Mouse (Mus musculus): ENCODE data around the gene Uggt1. TPM values are rescaled to one million over a fixed set of nuclear protein-coding genes. Genes with fewer than 3 reads are reported as not detected.

Gene Uggt1
- polyA plus RNA-seq, 1 experiment from 2014 or later, result 43.9 TPM

DNA sequence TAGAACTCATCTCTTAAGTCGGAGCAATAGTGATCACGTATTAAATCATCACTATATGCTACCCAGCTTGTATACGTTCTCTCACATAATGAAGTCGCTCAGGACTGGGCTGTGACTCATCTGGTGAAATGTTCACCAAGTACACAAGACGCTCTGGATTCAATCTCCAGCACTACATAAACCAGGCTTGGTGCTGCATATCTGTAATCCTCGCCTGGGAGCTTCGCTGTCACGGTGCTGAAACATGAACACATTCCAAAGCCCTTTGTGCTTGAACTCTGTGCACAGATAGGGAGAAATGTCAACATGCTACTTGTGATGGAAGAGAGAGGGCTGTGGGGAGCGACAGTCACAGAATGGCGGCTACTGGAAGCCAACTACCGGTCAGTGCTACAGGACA lies 52.6 kb downstream of the Uggt1 start:
- DNase-seq (ENCODE audit: low spot score), result no peak

DNA sequence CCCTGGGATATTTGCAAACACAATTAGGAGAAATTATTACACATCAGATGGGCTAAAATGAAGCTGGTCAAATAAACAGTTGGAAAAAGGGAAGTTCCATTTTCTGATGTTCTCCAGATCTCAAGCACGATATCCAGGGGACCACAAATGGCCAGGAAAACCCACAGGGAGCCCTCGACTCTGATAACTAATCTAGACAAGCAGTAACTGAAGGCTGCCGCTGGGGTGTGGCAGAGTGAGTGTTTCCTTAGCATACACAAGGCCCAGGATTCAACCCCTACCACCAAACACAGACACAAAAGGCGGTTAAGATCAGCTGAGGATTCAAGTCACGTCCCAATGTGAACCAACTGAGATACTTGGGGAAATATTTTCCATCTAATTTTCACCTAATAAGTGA lies 64.5 kb downstream of the Uggt1 start:
- no peak for DNase-seq (ENCODE audit: low spot score)

DNA sequence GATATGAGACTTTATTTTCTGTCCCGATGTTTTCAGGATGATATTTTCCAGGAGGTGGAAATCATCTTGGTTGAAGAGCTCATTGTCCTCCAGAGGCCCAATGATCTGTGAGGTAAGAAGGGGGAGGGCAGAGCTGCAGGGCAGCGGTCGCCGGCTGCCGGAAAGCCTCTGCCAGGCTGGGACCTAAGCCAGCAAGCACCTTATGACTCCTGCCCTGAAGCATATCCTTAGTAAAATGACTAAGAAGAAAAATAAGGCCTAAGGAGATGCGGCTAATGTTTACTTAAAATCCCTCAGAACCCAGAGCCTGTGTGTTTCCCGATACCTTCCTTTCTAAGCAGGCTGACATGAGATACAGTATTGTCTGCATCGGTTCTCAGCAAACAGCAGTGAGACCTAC lies 71.1 kb downstream of the Uggt1 start:
- no peak for DNase-seq (ENCODE audit: low spot score)

DNA sequence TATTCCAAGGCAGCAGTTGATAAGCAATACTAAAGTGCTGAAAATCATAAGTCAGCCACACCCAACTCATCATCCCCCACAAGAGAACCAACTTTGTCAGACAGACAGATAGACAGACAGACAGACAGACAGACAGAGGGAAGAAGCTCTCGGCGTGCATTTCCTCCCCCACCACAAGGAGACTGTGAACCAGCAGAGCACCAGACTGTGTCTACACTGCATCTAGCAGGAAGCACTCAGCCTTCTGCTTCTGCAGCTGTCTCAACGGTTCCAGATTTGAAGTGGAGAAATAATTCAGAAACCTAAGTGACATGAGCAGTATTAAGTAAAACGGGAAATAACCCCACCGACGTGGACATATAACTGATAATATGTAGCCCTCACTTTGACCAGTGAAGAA lies 71.6 kb downstream of the Uggt1 start:
- no peak for DNase-seq (ENCODE audit: low spot score)

DNA sequence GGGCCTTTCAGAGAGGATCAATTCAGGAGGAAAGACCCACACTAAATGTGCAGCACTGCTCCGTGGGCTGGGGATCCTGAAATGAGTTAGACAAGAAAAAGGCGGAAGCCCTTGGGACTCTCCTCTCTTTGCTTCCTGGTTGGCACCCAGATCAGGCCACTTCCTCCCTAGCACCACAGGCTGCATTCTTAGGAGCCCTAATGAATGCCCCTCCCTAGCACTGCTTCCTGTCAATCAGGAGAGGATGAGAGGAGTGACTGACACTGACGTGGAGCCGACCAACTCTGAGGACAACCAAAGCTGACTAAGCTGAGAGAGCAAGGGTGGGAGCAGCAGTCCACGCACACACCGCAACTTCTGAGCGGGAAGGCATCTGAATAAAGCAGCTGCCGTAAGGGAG lies 81.8 kb downstream of the Uggt1 start:
- peak; percentile 29 for DNase-seq (ENCODE audit: low spot score)

DNA sequence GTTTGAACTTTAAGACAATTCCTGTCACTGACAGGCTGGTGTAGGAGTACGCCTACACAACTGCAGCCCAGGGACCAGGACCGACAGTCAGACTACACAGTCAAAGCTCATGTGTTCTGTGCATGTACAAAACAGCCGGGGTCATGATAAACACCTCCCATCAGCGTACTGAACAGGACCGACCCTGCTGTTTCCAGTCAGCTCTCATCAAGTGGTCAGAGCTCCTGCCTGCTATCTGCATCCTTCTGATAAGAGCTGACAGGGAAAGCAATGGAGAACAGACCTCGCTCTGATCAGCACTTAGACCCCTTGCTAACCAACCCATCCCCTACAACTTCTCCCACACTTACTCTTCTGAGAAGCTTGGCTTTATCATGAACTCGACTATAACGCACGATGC lies 83.3 kb downstream of the Uggt1 start:
- DNase-seq (ENCODE audit: low spot score), result no peak

DNA sequence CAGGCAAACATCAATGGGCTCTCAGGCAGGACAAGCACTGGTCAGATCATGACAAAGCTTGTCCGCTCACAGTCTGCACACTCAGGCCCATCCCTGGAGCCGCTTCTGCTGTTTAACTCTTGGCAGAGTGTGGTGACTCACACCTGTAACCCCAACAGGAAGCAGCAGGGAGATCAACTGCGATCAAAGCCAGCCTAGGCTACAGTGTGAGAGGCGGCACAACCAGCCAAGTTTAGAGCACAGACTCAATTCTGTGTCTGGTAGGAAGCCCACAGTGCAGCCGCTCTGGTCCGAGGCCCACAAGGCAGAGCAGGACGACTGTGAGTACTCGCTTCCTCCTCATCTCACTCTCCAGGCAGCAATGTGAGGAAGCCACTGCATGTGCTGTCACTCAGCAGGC lies 84.3 kb downstream of the Uggt1 start:
- peak; percentile 88 for DNase-seq (ENCODE audit: low spot score)

DNA sequence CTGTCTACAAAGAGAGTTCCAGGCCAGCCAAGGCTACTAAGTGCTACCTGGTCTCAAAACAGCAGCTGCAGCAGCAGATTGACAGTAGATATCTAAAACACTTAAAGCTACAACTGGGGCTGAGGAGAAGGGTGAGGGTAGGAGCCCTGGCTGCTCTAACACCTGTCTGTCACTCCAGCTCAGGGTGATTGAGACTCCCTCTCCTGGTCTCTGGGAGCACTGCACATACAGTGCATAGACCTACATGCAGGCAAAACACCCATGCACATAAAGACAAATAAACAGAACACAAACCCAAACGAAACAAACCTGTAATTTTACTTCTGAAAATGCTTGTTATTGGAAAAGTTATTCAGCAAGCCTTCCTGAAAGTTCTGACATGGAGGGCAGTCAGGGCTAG lies 95.1 kb downstream of the Uggt1 start:
- peak; percentile 91 for DNase-seq (ENCODE audit: low spot score)

DNA sequence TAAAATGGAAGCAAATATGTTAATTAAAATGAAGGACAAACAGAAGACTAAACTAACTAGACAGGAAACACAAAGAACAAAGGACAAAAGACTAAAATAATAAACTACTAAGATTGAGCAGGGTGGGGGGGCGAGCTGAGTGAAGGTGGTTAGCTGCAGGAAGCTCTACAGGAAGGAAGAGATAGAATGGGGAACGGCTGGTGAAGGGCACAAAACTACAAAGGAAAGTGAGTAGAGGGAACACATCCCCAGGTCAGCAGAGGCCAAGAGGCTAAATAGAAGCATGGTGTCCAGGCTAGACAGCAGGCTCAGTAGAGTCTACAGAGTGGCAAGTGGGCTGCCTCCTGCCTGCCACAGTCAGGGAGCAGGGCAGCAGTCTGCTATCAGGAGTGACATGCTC lies 95.7 kb downstream of the Uggt1 start:
- peak; percentile 78 for DNase-seq (ENCODE audit: low spot score)

DNA sequence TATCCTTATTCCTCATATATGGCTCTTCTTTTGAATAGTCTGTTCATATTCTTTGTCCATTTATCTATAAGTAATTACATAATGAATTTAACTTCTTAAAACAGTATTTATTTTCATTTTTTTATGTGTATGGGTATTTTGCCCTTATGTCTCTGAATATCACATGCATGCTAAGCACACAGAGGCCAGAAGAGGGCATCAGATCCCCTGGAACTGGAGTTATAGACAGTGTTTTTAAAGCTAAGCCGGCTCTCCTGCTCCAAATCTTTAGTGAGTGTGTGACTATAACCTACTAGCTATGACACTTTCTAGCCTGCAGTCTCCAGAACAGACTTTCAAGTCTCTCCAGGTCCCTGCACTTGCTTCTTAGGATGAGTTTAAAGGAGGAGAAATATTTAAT lies 99.5 kb downstream of the Uggt1 start:
- peak; percentile 72 for DNase-seq (ENCODE audit: low spot score)

DNA sequence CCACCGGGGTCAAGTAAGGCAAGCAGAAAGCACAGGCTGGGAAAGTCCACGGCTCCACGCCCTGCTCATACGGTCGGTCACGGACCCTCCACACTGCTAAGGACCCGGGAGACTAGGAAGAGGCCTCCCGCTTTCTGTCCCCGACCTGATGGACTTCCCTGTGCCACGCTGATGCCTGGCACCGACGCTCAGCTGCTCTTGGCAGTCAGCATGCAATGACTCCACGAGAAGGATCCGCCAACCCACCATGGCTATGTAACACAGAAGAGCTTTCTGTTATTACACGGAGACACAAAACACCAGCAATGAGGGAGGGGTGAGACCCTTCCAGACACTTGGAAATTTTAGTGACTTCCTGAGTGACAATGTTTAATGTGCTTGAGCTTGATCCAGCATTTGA lies 104.2 kb downstream of the Uggt1 start:
- DNase-seq (ENCODE audit: low spot score), result no peak

DNA sequence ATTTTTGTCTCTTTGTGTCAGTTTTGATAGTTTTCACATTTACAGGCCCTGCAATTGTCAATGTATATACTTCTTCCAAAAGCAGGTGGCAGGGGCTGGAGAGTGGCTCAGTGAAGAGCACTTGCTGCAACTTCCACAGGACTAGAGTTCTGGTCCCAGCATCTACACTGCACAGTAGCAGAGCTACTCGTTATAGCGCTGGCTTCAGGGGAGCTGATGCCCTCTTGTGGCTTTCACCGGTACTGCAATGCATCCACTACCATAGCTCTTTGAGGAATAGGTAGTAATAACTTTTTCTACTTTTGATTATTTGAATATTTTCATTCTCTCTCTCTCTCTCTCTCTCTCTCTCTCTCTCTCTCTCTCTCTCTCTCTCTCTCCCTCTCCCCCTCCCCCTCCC lies 109.9 kb downstream of the Uggt1 start:
- DNase-seq (ENCODE audit: low spot score), result peak; percentile 85

DNA sequence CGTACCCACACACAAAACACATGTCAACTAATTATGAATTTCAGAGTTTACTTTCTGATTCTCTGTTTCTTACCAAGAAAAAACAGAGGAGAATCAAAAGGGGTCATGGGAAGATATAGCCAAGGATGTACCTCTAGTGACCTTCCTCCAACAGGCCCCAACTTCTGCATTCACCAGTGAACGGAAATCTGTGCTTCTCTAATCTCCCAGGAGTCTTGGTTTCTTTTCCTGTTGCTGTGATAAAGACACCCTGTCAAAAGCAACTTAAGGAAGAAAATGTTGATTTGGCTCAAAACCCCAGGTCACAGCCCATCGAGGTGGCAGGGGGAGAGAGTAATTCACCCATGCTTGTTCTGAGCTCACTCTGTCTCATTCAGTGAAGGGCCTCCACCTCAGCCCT lies 110.9 kb downstream of the Uggt1 start:
- DNase-seq (ENCODE audit: low spot score), result no peak

DNA sequence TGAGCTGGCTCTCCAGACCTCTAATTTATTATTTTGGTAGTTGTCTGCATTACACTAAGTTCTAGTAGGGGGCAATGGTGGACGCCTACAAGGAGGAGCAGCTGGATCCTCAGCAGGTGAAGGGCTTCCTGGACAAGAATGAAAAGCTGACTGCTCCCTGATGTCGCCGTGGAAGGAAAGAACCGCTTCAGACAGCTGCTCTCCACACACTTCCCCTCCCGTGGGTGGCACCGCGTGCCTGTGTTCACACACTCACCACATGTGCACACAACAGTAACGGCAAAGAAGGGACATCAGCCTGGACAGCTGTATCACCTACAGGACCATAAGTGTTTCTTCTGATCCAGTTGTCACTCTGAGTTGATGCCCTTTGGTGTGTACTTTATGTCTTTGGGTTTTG lies 111.5 kb downstream of the Uggt1 start:
- DNase-seq (ENCODE audit: low spot score), result peak; percentile 46

DNA sequence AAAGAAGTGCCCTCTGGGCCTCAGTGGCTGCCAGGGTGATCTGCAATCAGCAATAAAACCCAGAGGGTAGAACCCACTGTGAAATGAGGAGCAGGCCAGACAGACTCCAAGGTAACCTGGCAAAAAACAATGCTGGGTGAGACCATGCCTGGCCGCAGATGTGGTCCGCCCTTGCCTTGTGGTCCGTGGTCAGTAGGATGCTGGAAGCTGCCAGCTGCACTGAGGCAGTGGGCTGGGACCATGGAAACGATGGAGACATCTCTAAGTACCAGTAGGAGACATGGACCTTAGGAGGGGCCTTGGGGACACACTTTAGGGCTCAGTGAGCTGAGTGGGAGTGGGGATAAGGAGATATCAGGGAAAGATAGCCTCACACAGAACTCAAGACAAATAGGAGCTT lies 112.3 kb downstream of the Uggt1 start:
- DNase-seq (ENCODE audit: low spot score), result no peak

DNA sequence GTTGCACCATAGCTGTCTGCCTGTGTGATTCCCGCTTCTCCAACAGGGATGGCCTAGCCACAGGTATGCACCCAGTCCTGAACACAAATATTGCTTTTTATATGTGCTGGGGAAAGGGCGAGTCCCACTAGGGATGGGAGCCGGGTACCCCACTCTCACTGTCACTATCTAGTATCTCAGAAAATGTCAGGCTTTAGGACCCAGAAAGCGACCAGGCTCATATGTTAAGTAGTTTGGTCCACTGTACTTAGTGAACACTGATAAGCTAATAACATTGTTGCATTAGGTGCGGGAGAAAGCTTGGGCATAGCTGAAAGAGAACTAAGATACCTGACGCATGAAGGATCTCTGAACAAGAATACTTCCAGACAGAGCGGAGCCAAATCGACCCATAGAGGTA lies 112.8 kb downstream of the Uggt1 start:
- DNase-seq (ENCODE audit: low spot score), result no peak

DNA sequence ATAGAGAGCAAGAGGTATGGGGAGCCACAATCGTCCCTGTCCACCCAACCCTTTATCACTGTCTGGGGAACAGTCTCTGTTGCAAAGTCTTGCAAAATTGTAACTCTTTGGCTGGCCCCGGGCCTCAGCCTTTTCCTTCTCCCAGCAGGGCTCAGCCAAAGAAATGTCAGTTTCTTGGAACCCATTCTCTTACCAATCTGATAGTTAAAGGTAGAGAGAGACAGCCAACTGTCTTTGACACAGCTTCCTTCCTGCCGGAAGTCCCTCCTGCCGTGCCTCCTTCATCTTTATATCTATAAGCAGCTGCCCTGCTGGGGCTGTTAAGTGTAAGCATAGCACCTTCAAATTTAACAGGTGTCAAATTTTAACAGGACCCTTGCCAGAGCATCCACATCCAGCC lies 113.4 kb downstream of the Uggt1 start:
- DNase-seq (ENCODE audit: low spot score), result peak; percentile 77

DNA sequence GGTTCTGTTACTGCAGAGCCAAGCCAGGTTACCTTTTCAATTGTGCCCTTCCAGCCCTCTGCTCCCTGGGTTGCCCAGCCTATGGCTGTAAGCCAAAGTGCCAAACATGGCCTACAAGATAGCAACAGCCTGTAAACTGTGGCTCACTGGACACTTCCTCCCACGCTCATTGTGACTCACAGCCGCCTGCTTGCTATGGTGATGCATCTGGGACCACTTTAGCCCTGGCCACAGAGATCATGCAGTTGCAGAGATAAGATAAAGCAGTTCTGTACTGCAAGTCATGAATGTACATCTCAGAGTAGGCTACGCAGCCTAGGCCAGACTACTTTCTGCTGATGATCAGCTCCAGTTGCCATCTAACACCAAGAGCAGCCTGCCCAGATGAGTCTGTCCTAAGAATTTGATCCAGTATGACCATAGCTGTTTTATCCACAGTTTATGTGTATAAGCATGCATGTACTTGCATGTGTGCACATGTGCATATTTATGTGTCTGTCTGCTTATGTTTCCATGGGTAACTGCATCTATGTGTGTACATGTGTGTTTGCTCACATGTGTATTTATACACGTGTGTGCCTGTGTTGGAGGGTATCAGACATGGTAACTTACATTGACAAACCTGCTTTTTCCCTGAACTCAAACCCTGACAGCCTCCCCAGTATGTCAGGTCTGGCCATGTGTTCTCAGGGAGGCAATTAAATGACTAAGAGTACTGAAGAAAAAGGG lies 114.0 kb downstream of the Uggt1 start:
- DNase-seq (ENCODE audit: low spot score), result no peak

DNA sequence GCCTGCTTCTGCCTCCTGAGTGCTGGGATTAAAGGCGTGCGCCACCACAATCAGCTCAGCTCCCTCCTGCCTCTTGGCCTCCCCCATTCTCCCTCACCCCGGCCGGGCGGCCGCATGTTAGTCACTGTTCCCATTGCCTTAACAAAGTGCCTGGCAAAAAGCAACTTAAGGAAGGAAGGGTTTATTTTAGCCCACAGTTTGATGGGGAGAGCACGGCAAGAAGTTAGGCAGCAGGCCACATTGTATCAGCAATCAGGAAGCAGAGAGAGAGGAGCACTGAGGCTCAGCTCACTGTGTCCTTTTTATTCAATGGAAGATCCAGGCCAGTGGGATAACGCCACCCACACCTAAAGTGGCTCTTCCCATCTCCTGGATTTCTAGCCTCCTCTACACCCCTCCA lies 114.6 kb downstream of the Uggt1 start:
- DNase-seq (ENCODE audit: low spot score), result no peak

DNA sequence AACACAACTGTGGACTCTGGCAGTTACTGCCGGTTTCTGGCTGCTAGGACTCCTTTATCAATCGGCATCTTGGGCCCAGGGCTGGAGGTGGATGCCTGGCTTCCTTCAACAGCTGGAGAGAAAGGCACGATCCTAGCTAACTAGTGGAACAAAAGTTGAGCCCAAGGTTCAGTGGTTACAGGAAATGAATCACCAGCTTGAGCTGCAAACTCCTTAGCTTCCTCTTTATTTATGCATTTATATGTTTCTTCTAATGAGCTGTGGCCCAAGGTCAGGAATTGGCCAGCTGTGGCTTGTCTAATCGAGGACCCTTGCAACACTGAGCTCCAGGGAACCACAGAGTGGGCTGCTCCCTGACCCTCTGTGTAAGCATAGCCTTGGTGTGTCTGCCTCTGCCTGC lies 115.4 kb downstream of the Uggt1 start:
- DNase-seq (ENCODE audit: low spot score), result no peak

DNA sequence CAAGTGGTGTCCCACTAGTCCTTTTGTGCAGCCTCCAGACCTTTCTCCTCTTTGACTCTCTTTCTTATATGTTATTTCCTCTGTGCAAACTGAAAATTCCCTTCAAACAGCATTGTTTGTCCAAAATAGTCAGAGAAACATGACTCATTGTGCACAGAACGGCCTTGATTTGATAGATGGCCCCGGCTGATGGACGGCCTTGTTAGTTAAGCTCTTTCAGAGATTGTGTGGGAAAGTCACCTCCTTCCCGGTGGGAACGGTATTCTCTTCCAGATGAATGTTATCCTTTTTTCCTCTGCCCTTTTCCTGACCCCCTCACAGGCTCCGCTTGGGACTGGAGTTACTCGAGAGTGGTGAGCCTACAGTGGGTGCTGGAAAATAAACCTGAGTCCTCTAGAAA lies 119.4 kb downstream of the Uggt1 start:
- DNase-seq (ENCODE audit: low spot score), result no peak

DNA sequence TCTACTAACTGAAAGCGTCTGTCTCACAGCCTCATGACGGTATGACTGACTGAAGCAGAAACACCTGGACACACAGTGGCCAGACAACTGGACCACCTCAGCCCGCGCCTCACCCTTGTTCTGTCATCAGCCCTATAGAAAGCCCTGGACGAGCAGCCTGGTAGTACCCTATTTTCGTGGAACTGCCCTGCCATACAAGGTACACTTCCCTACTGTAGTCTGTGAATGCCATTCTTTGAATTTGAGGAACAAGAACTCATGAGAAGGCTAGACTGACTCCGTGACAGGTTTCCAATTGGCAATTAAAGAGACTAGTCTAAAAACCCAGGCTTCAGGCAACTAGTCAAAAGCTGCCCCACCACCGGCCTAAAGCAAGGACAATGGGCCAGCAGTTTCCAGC lies 123.3 kb downstream of the Uggt1 start:
- no peak for DNase-seq (ENCODE audit: low spot score)

DNA sequence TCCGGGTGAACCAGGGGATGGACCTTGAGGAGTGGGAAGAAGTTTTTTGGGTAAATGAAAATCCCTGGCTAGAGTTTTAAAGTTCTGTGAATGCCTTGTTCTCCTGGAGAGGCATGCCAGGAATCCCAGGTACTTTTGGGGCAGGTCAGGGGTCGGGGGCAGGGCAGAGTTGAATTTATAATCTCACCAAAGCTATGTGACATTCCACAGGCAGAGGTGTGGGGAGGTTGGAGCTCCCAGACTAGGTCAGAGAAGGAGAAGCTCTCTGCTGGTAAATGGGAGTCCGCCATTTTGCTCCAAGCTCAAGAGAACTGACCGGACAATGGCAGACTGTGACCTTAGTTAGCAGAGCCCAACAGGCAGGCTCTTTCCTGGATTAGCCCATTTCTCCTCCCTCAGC lies 125.1 kb downstream of the Uggt1 start:
- DNase-seq (ENCODE audit: low spot score), result no peak

DNA sequence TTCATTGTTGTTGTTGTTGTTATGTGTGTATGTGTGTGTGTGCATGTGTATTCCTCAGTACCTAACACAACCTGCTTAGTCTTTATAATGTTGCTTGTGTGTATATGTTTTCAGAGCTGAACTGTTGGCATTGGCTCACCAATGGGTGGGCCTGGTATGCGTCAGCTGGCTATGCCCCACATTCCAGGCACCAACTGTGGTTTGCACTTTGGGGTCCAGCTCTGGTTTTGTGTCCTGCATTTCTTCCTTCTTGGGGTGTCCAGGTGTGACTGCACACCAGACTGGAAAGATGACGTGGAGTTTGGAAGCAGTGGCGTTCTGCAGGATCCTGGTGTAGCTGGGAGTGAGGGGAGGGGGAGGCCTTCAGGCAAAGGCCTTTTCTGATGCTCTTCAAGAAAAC lies 125.6 kb downstream of the Uggt1 start:
- no peak for DNase-seq (ENCODE audit: low spot score)
